ENCODE assay signal across 3 mouse cellular contexts in genomic region chr7:87026486-87026885, GRCm38 (mm10).
DNase-seq lines count a peak whose midpoint lies in the region.

No protein-coding gene starts in this region.

- DNase-seq in ES-CJ7 (ENCODE audit: low read depth, low spot score) = peak; percentile 70
- DNase-seq in R1 (ENCODE audit: low read depth, low spot score) = peak; percentile 93
- peak; percentile 47 for DNase-seq in ZHBTc4 (ENCODE audit: low read depth, low spot score)
